Mouse (Mus musculus) liver, embryonic 11.5 days (tissue): ENCODE data around the gene Tmem255b. TPM values are rescaled to one million over a fixed set of nuclear protein-coding genes. Genes with fewer than 3 reads are reported as not detected.

Experiments
- polyA plus RNA-seq: library from polyadenylated mRNA; unstranded; fragments of >200 nt; fragmentation: Nextera tagmentation; extraction: Ambion mirVana; gene quantifications from 2 replicates; pipeline ENCODE4 v1.2.1, GENCODE M21; 2014

Tmem255b gene
- polyA plus RNA-seq, 1 experiment from 2014 or later, result not detected

Other genes starting within 250 kb of the Tmem255b start
- 19.7 and 23.3 TPM in 2 replicates for gene Grtp1, start 234.6 kb upstream of the Tmem255b start, polyA plus RNA-seq
- gene Adprhl1, start 181.0 kb upstream of the Tmem255b start, polyA plus RNA-seq, result 0.70 TPM in 1 of 2 replicates, not detected in the other
- gene Dcun1d2, start 147.1 kb upstream of the Tmem255b start, polyA plus RNA-seq, result 20.9 and 22.0 TPM in 2 replicates
- 18.8 and 19.7 TPM in 2 replicates for gene Tmco3, start 147.0 kb upstream of the Tmem255b start, polyA plus RNA-seq
- gene Tfdp1, start 96.4 kb upstream of the Tmem255b start, polyA plus RNA-seq, result 217 and 230 TPM in 2 replicates
- not detected in 2 replicates for gene Atp4b, start 38.4 kb upstream of the Tmem255b start, polyA plus RNA-seq
- gene Grk1, start 30.1 kb upstream of the Tmem255b start, polyA plus RNA-seq, result 0.03 and 0.07 TPM in 2 replicates
- 3.8 and 5.5 TPM in 2 replicates for gene Gas6, start 59.3 kb downstream of the Tmem255b start, polyA plus RNA-seq
- not detected in 2 replicates for gene 1700029H14Rik, start 127.3 kb downstream of the Tmem255b start, polyA plus RNA-seq
- gene Rasa3, start 242.4 kb downstream of the Tmem255b start, polyA plus RNA-seq, result 37.2 and 38.2 TPM in 2 replicates